Mouse (Mus musculus): ENCODE measurements around the gene Traf3ip2.

DNA sequence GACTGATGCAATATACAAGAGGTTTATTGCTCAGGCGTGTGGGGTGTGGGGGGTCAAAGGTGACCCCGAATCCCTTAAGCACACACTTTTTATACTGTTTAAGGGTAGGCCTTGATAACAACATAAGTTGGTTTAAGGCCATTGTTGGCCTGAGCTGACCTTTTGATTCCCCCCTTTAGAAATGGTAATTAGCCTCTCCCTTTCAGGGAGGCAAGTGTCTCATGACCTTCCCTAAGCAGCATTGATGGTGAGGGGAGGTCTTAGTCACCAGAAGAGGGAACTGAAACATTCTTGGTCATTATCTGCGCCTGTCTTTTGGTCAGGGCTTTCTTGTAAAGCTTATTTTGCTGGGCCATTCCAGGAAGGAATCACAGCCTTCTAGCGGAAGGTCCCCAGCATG is 20.2 kb upstream of the Traf3ip2 start:
- TF ChIP-seq POLR2A (IDR thresholded peaks at IDR 0.05; ENCODE audit: borderline replicate concordance, low read depth, low read length) = no peak
- TF ChIP-seq CTCF (IDR thresholded peaks at IDR 0.05; ENCODE audit: low read depth, low read length) = no peak

Measured in bone marrow macrophage, adult 2 months (primary cell).